Mouse (Mus musculus) brain, embryonic 18.5 days (tissue): ENCODE results near the gene Col15a1.

Experiments used
- DNase-seq: peaks from one replicate; pipeline ENCODE4 v3.0.0-alpha.2; 2012; ENCODE audit warnings: low read depth, low spot score

The Col15a1 gene

GRCm38 (mm10) chr4:47207969-47208420 lies at the start of gene Col15a1:
Gene Col15a1, plus strand, starts transcription at chr4:47208161.
- no peak for DNase-seq

DNA sequence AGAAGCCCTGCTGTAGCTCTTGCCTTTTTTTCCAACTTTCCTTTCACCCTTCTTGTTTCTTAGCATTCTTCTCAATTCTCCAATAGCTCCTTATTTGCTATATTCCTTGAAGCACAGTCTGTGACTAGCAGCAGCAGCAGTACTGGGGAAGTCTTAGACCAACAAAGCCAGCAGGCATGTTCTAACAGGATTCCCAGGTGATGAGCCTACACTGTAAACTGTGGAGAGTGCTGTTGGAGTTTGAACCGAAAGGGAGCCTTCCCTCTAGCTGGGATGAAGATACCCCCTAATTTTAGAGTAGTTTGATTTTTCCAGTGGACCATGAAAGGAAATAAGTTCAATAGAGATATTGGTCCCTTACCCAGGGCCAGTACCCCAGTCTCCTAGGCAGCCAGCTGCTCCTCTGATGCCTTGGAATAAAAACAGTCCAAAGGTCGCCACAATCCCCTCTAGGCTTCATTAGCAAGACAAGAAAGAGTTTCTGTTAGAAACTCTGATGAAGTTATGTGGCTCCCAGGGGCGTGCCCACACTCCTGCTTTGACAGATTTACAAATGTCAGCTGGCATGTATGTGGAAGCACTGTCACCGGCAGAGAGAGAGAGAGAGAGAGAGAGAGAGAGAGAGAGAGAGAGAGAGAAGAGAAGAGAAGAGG lies 46.7 kb upstream of the Col15a1 start:
- no peak for DNase-seq

DNA sequence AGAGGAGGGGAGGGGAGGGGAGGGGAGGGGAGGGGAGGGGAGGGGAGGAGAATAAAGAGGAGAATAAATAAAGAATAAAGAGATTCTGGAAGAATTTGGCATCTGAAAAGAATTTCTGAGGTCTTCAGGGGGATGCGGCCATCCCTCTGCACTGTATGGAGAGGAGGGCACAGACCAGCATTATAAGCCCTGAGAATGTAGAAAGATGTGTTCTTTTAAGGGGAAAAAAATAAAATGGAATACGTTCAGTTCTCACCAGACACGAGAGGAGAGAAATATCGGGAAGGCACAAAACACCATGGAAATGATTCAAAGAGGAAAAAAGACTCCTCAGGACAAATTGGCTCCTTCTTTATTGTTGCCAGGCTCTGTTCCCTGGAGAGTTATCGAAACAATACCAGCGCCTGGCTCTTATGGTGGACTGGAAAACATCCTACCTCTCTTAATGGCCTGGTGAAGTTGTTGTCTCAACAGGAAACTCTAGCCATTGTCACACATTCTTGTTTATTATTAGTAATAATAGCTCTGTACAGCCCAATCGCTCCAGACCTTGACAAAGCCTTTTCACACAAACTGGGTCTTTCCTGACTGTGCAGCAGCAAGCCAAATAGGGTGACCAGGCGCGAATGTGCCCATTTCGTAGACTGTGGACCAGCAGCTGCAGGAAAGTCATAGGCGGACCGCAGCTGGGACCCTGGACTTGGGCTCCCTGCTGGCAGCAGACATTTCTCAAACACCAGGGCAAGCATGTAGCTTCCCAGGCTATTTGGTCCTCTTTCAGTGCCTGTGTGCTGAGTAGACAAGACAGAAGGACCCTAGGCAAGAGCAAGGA lies 46.0 kb upstream of the Col15a1 start:
- DNase-seq, result no peak

DNA sequence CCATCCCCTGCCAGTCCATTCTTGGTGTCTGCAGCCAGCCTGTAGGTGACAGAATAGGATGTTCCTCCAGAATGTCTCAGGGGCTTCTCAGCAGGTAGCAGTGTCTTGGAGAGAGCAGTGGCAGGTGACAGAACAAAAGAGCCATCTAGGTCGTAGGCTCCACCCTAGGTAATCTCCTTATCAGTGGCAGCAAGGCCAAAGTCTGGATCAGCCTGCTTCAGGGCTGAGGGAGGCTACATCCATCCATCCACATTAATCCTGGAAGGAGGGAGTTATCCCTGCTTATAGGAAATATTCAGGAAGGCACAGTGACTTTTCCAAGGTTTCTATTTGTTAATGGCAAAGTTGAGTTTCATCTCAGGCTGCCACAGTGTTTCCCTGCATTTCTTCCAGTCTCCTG lies 35.6 kb upstream of the Col15a1 start:
- no peak for DNase-seq

GRCm38 (mm10) chr4:47177101-47177500 lies 30.9 kb upstream of the Col15a1 start:
- DNase-seq, result no peak

GRCm38 (mm10) chr4:47178261-47178961 lies 29.6 kb upstream of the Col15a1 start:
- no peak for DNase-seq

GRCm38 (mm10) chr4:47179535-47179934 lies 28.4 kb upstream of the Col15a1 start:
- DNase-seq, result no peak

- DNase-seq, result no peak
Observed at GRCm38 (mm10) chr4:47184058-47184661, 23.8 kb upstream of the Col15a1 start.

DNA sequence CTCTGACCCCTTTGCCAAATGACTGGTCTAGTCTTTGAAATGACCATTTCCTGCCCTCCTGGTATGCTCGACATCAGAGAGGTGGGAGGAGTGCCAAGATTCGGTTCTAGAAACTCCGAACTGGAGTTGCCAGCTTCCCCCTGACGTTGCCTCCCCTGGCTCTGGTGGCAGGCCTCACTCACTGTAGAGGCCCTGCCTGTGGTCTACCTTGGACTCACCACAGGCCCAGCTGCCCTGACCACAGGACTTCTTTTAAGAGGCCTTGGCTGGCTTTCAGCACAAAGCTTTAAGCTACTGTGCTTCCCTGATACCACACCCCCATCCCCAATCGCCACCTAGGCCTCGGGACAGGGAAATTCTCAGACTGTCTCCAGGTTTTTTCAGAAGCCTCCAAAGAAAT lies 21.4 kb upstream of the Col15a1 start:
- no peak for DNase-seq

GRCm38 (mm10) chr4:47196173-47196572 lies 11.8 kb upstream of the Col15a1 start:
- no peak for DNase-seq

- DNase-seq, result no peak
Observed at GRCm38 (mm10) chr4:47203643-47204042, 4.3 kb upstream of the Col15a1 start.

DNA sequence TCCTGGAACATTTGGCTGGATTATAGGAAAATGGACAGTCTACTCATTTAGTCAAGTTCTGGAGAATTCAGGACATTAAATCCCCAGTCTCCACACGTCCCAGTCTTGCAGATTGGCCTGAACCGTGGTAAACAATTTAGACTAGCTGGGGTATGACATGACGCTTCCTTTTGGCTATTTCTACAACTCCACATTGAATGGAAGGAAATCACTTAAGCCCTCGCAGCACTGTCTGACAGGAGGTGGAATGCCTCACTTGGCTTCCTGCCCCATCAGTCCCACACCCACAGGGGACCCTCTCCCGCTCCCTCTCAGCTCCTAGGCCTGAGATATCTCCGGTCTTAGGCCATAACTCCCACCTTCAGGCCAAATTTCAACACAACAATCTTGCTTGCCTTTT lies 2.1 kb upstream of the Col15a1 start:
- no peak for DNase-seq

DNA sequence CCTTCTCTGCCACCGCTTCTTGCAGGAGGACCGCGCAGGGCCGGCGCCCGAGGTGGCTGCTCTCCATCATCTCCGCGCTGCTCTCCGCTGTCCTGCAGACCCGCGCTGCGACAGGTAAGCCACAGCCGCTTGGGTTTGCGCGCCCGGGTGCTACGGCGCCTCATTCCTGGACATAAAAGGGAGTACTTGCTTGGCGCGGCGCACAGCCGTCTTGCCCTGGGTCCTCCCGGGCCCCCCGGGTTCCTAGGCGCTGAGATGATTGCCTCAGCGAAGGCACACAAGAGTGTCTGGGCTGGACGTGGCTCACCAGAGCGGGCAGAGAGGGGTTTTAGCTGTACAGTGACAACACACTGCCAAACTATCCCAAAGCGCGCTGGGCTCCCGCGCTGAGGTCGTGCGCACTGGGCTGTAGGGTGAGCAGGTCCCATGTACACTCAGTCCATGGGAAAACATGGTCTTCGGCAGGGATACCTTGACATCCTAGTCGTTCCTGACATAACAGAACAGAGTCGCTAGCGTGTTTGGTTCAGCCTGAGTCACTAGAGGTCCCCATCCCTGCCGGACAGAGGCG lies 545 bp downstream of the Col15a1 start:
- no peak for DNase-seq

GRCm38 (mm10) chr4:47209466-47209865 lies 1.5 kb downstream of the Col15a1 start:
- no peak for DNase-seq

GRCm38 (mm10) chr4:47218828-47219227 lies 10.9 kb downstream of the Col15a1 start:
- DNase-seq, result no peak

GRCm38 (mm10) chr4:47219393-47219792 lies 11.4 kb downstream of the Col15a1 start:
- DNase-seq, result no peak

DNA sequence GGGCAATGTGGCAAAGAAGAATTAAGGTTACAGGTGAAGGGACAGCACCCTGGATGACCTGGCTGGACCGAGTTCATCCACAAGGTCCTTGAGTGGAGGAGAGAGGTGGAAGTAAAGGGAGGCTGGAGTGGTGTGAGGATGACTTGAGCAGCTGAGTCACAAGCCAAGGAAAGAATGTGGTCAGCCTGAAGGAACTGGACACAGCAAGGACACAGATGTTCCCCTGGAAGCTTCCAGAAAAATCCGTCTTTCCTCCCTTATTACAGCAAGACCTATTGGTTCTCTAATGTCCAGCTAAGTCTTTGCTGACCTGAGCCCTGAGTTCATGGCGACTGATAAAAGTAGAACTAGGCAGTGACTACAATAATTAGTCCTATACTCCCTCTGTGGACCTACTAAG lies 12.6 kb downstream of the Col15a1 start:
- DNase-seq, result no peak

GRCm38 (mm10) chr4:47222146-47222545 lies 14.2 kb downstream of the Col15a1 start:
- no peak for DNase-seq

- DNase-seq, result no peak
Observed at GRCm38 (mm10) chr4:47225920-47226319, 18.0 kb downstream of the Col15a1 start.

- DNase-seq, result no peak
Observed at GRCm38 (mm10) chr4:47227101-47227500, 19.1 kb downstream of the Col15a1 start.

DNA sequence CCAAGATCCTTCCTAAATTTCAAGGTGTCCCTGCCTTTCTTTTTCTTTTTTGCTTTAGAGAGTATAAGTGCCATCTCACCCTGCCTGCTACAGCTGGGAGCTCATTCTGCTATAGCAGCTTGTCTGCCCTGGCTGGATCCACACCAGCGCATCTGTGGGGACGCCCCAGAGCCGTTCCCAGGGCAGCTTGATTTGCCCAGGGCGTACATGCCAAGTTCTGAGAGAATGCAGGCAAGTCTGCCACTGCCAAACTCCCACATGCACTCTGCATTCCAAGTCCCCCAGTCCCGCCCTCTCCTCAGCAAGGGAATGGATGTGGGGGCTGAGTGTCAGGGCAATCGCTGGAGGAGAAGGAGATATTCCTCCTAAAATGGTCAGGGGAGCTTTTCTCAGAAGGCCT lies 19.8 kb downstream of the Col15a1 start:
- no peak for DNase-seq

DNA sequence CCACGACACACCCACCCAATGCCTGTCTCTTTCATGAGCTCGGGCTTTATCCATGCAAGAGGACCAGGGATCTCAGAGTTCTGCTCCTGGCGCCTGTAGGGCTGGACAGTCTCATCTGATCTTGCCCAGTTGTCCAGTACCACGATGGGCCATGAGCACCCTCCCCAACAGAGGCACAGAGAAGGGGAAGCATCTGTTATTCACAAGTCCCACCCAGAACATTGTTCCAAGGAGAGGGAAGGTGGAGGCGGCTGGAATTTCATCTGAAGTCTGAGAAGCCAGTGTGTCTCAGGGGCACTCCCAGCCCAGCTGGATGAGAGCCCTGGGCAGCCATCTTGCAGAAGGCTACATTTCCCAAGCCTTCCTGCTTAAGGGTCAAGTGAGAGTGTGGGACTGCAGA lies 21.0 kb downstream of the Col15a1 start:
- DNase-seq, result no peak
